In the genomic region with DNA sequence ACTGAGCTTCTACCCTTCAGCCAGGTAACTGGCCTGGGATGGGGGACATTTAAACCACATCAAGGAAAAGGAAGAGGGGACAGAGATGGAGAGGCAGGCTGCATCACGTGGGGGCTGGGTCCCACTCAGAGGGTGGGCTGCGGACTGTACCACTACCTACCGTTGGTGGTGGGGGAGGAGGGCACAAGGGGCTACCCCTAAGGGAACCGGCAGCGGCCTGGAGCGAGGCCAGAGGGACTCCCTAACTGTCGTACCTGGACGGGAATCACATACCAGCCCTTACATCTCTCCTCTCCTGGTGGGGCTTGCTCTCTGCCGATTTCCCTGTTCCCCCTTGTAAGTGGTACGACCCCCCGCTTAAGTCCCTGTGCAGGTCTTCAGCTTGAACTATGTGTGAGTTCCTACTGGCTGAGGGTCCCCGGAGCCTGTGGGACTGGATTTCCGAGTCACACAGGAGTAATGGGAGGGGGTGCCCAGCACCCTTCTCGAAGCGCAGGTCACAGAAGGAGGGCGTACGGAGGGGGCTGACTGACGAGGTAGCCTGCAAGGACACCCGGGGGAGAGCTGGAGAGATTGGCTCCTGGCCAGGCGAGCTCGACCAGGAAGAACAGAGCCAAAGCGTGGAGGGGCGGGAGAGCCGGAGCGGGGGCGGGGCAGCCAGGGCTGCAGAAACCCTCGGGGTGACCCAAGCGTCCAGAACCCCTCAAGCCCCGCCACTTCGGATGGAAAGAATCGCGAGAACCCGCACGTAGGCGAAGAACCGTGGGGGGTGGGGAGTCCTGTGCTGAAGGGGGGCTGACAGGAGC, we compare ENCODE assay signal across 8 mouse cellular contexts. TPM values are rescaled to one million over a fixed set of nuclear protein-coding genes. Genes with fewer than 3 reads are reported as not detected.
DNase-seq lines count a peak whose midpoint lies in the region; ATAC-seq lines count a peak whose summit lies in the region.

No protein-coding gene starts in this region.

- H3K4me3 ChIP-seq in liver, embryonic 16.5 days (ENCODE audit: low read depth, low read length): peak overlapping the region; percentile 41

- H3K9me3 ChIP-seq in liver, embryonic 16.5 days (replicated peaks; ENCODE audit: control insufficient read depth, low read length): no peaks in the 10 kb centered on the region

- H3K27me3 ChIP-seq in liver, embryonic 16.5 days (ENCODE audit: control insufficient read depth, insufficient read depth, low read depth, low read length): peaks cover 96% of the 10 kb centered on the region

- peak; percentile 68 to 90 for DNase-seq in left cerebral cortex, postnatal 10 days (ENCODE audit: extremely low spot score in 1 of 2, low spot score in 2 of 2)
- no peak for DNase-seq in left cerebral cortex, postnatal 36 days (ENCODE audit: low spot score in 2 of 2)
- peak; percentile 79 for DNase-seq in adrenal gland, postnatal 14 days
- peak; percentile 73 for DNase-seq in gastrocnemius, postnatal 14 days
- peak; percentile 44 for DNase-seq in kidney, adult 11 months
- peak; percentile 55 for DNase-seq in ovary, postnatal 10 days (ENCODE audit: low spot score)

- WGBS in liver, embryonic 16.5 days (ENCODE audit: insufficient replicate concordance): under 1% methylated on average over 36 of the region's 36 CpGs

- no peak overlapping the region for H3K9ac ChIP-seq in liver, embryonic 16.5 days (ENCODE audit: low read depth, low read length)

- intact Hi-C loops in left cerebral cortex, postnatal 10 days (cut with DNase I): loop anchor here (5.0 kb wide), 2 partner anchors 37 to 77 kb away; a partner anchor contains a TSS
- intact Hi-C loops in left cerebral cortex, postnatal 36 days (cut with DNase I): loop anchor here (5.0 kb wide), 1 partner anchor 77 kb away; a partner anchor contains a TSS
- intact Hi-C loops in gastrocnemius, postnatal 14 days (cut with DNase I; ENCODE audit: low total_unique reads): loop anchor here (5.0 kb wide), 1 partner anchor 37 kb away; a partner anchor contains a TSS

- ATAC-seq in liver, embryonic 16.5 days (ENCODE audit: low read depth): no peak
- no peak for ATAC-seq in activated CD4-positive, CD25-positive, alpha-beta regulatory T cell, adult 4 months

- peak overlapping the region; percentile 51 for H3K4me2 ChIP-seq in liver, embryonic 16.5 days (ENCODE audit: low read depth, low read length)

- H3K4me1 ChIP-seq in liver, embryonic 16.5 days (ENCODE audit: control insufficient read depth, low read depth, low read length): peaks cover 41% of the 10 kb centered on the region

- no peak overlapping the region for H3K27ac ChIP-seq in liver, embryonic 16.5 days (ENCODE audit: low read length)

- H3K36me3 ChIP-seq in liver, embryonic 16.5 days (ENCODE audit: control insufficient read depth, insufficient read depth): no peaks in the 10 kb centered on the region

RNA-seq across cellular contexts. Expression of a gene that starts 1.1 kb away (rescaled TPM):
- total RNA-seq in left cerebral cortex, postnatal 10 days (2021): 10 to 100 TPM; 20.0 to 21.5 TPM
- total RNA-seq in left cerebral cortex, postnatal 36 days (2021): 10 to 100 TPM; 14.1 to 18.7 TPM
- total RNA-seq in adrenal gland, postnatal 14 days (2021): 3.5 and 3.8 TPM in 2 replicates
- total RNA-seq in gastrocnemius, postnatal 14 days (2021): 1 to 10 TPM; 6.6 to 8.0 TPM
- polyA plus RNA-seq in liver, embryonic 16.5 days (2015; fragmentation: Nextera tagmentation; extraction: Ambion mirVana): 0.19 and 0.21 TPM in 2 replicates
- not detected for polyA plus RNA-seq in activated CD4-positive, CD25-positive, alpha-beta regulatory T cell, adult 4 months (2017; shearing (Covaris generic))

RNA-seq across cellular contexts. Expression of a gene that starts 4.8 kb away (rescaled TPM):
- total RNA-seq in left cerebral cortex, postnatal 10 days (2021): not detected
- not detected for total RNA-seq in left cerebral cortex, postnatal 36 days (2021)
- total RNA-seq in adrenal gland, postnatal 14 days (2021): 0.74 and 1.1 TPM in 2 replicates
- under 1 TPM; 0.16 to 0.27 TPM for total RNA-seq in gastrocnemius, postnatal 14 days (2021)
- polyA plus RNA-seq in liver, embryonic 16.5 days (2015; fragmentation: Nextera tagmentation; extraction: Ambion mirVana): 0.62 and 1.0 TPM in 2 replicates
- not detected for polyA plus RNA-seq in activated CD4-positive, CD25-positive, alpha-beta regulatory T cell, adult 4 months (2017; shearing (Covaris generic))

RNA-seq across cellular contexts. Expression of a gene that starts 4.9 kb away (rescaled TPM):
- 1 to 10 TPM in 1 of 2 experiments, under 1 TPM in 1; 0.95 to 1.2 TPM for total RNA-seq in left cerebral cortex, postnatal 10 days (2021)
- total RNA-seq in left cerebral cortex, postnatal 36 days (2021): under 1 TPM; 0.66 to 0.81 TPM
- total RNA-seq in adrenal gland, postnatal 14 days (2021): 2.4 and 3.2 TPM in 2 replicates
- 10 to 100 TPM; 75.5 to 80.7 TPM for total RNA-seq in gastrocnemius, postnatal 14 days (2021)
- 0.61 and 0.96 TPM in 2 replicates for polyA plus RNA-seq in liver, embryonic 16.5 days (2015; fragmentation: Nextera tagmentation; extraction: Ambion mirVana)
- polyA plus RNA-seq in activated CD4-positive, CD25-positive, alpha-beta regulatory T cell, adult 4 months (2017; shearing (Covaris generic)): 1 to 10 TPM in 1 of 2 experiments, under 1 TPM in 1; 0.66 to 4.1 TPM

RNA-seq across cellular contexts. Expression of a gene that starts 14.5 kb away (rescaled TPM):
- not detected for total RNA-seq in left cerebral cortex, postnatal 10 days (2021)
- not detected for total RNA-seq in left cerebral cortex, postnatal 36 days (2021)
- not detected in 2 replicates for total RNA-seq in adrenal gland, postnatal 14 days (2021)
- not detected for total RNA-seq in gastrocnemius, postnatal 14 days (2021)
- polyA plus RNA-seq in liver, embryonic 16.5 days (2015; fragmentation: Nextera tagmentation; extraction: Ambion mirVana): not detected in 2 replicates
- under 1 TPM in 1 of 2 experiments, not detected in 1; 0.08 TPM for polyA plus RNA-seq in activated CD4-positive, CD25-positive, alpha-beta regulatory T cell, adult 4 months (2017; shearing (Covaris generic))

RNA-seq across cellular contexts. Expression of a gene that starts 17.7 kb away (rescaled TPM):
- total RNA-seq in left cerebral cortex, postnatal 10 days (2021): not detected
- not detected for total RNA-seq in left cerebral cortex, postnatal 36 days (2021)
- total RNA-seq in adrenal gland, postnatal 14 days (2021): not detected in 2 replicates
- total RNA-seq in gastrocnemius, postnatal 14 days (2021): not detected
- not detected in 2 replicates for polyA plus RNA-seq in liver, embryonic 16.5 days (2015; fragmentation: Nextera tagmentation; extraction: Ambion mirVana)
- not detected for polyA plus RNA-seq in activated CD4-positive, CD25-positive, alpha-beta regulatory T cell, adult 4 months (2017; shearing (Covaris generic))

Comparison
In these comparisons a context has a peak if more than half of its experiments do, and no peak if none do; other contexts are left out.
1. DNase-seq: peak in left cerebral cortex, postnatal 10 days (2 of 2), adrenal gland, postnatal 14 days (single experiment), gastrocnemius, postnatal 14 days (single experiment), kidney, adult 11 months (single experiment) and ovary, postnatal 10 days (single experiment); none in left cerebral cortex, postnatal 36 days (0 of 2).
2. RNA of a gene that starts 4.9 kb away (total RNA-seq): 75.5 to 80.7 TPM in gastrocnemius, postnatal 14 days; 2.4 to 3.2 TPM in adrenal gland, postnatal 14 days, 0.95 to 1.2 TPM in left cerebral cortex, postnatal 10 days and 0.66 to 0.81 TPM in left cerebral cortex, postnatal 36 days; every median in the first group is over 10 times any median in the second.